10 mouse cellular contexts compared by ENCODE assay signal in genomic region chr4:82891049-82891448, GRCm38 (mm10). TPM values are rescaled to one million over a fixed set of nuclear protein-coding genes. Genes with fewer than 3 reads are reported as not detected.
DNase-seq lines count a peak whose midpoint lies in the region; ATAC-seq lines count a peak whose summit lies in the region.
"Had no signal": no experiment of that assay in that cellular context is flagged by ENCODE, and none has a peak within 500 bp of the region (broad histone marks: within the 10 kb centered on the region; RNA-seq: fewer than 3 reads in every experiment).

No protein-coding gene starts in this region.

- no peaks in the 10 kb centered on the region for H3K9me3 ChIP-seq in embryonic facial prominence, embryonic 15.5 days (replicated peaks)
- H3K9me3 ChIP-seq in limb, embryonic 11.5 days (ENCODE audit: control insufficient read depth, low read length): no peaks in the 10 kb centered on the region
- H3K9me3 ChIP-seq: liver, embryonic 15.5 days; neural tube, embryonic 12.5 days had no signal

- WGBS in embryonic facial prominence, embryonic 15.5 days: 40% methylated on average over 7 of the region's 7 CpGs
- WGBS in limb, embryonic 11.5 days: 39% methylated on average over 7 of the region's 7 CpGs

- H3K4me3 ChIP-seq in embryonic facial prominence, embryonic 15.5 days (replicated peaks): no peak overlapping the region
- no peak overlapping the region for H3K4me3 ChIP-seq in limb, embryonic 11.5 days (ENCODE audit: low read depth, low read length)
- H3K4me3 ChIP-seq: liver, embryonic 15.5 days; neural tube, embryonic 12.5 days had no signal

- no peak overlapping the region for H3K9ac ChIP-seq in embryonic facial prominence, embryonic 15.5 days
- no peak overlapping the region; the same call in 1 of the 2 replicates for H3K9ac ChIP-seq in limb, embryonic 11.5 days (ENCODE audit: low read length)
- H3K9ac ChIP-seq: liver, embryonic 15.5 days; neural tube, embryonic 12.5 days had no signal

- H3K4me1 ChIP-seq in embryonic facial prominence, embryonic 15.5 days: peaks cover 27% of the 10 kb centered on the region
- H3K4me1 ChIP-seq in limb, embryonic 11.5 days (ENCODE audit: control insufficient read depth, insufficient read depth, low read length): peaks cover 14% of the 10 kb centered on the region
- H3K4me1 ChIP-seq: liver, embryonic 15.5 days; neural tube, embryonic 12.5 days had no signal

- peak overlapping the region; percentile 13; the same call in 1 of the 2 replicates for H3K4me2 ChIP-seq in embryonic facial prominence, embryonic 15.5 days (replicated peaks)
- H3K4me2 ChIP-seq in limb, embryonic 11.5 days (ENCODE audit: low read depth, severe bottlenecking): peak overlapping the region; percentile 12; the same call in 1 of the 2 replicates
- H3K4me2 ChIP-seq: liver, embryonic 15.5 days; neural tube, embryonic 12.5 days had no signal

- DNase-seq in kidney, postnatal 10 days: peak; percentile 14
- no peak for DNase-seq in kidney, adult 11 months
- DNase-seq in embryo, embryonic 11 days: peak; percentile 71
- DNase-seq in limb, embryonic 11.5 days (ENCODE audit: low spot score): peak; percentile 67
- no peak for DNase-seq in T-cell, adult 2 months (ENCODE audit: low spot score)
- DNase-seq in adrenal gland, postnatal 25 days: no peak
- DNase-seq: cerebellum, adult 18-20 months had no signal

- ATAC-seq in embryonic facial prominence, embryonic 15.5 days (ENCODE audit: insufficient number of reproducible peaks, low FRiP score, low TSS enrichment, low read depth): peak; percentile 91
- ATAC-seq in limb, embryonic 11.5 days (ENCODE audit: insufficient number of reproducible peaks, low FRiP score, low TSS enrichment, low read depth): peak; percentile 75

- no peaks in the 10 kb centered on the region for H3K36me3 ChIP-seq in embryonic facial prominence, embryonic 15.5 days
- H3K36me3 ChIP-seq in limb, embryonic 11.5 days (ENCODE audit: control insufficient read depth, insufficient read depth, low read length): no peaks in the 10 kb centered on the region
- H3K36me3 ChIP-seq: liver, embryonic 15.5 days; neural tube, embryonic 12.5 days had no signal

- H3K27ac ChIP-seq in embryonic facial prominence, embryonic 15.5 days (replicated peaks): peak overlapping the region; percentile 86
- H3K27ac ChIP-seq in limb, embryonic 11.5 days (replicated peaks; ENCODE audit: low read depth, low read length): peak overlapping the region; percentile 87
- H3K27ac ChIP-seq: liver, embryonic 15.5 days; neural tube, embryonic 12.5 days had no signal

- H3K27me3 ChIP-seq in embryonic facial prominence, embryonic 15.5 days: no peaks in the 10 kb centered on the region
- H3K27me3 ChIP-seq in limb, embryonic 11.5 days (ENCODE audit: control insufficient read depth, insufficient read depth, low read length): no peaks in the 10 kb centered on the region
- H3K27me3 ChIP-seq: liver, embryonic 15.5 days; neural tube, embryonic 12.5 days had no signal

RNA-seq across cellular contexts. Expression of gene Cer1, which starts 6.1 kb away (rescaled TPM):
- 0.27 and 0.68 TPM in 2 replicates for polyA plus RNA-seq in embryonic facial prominence, embryonic 15.5 days (2015; fragmentation: Nextera tagmentation; extraction: Ambion mirVana)
- 0.21 TPM in 1 of 2 replicates, not detected in the other for polyA plus RNA-seq in limb, embryonic 11.5 days (2014; fragmentation: Nextera tagmentation; extraction: Ambion mirVana)
- total RNA-seq in adrenal gland, postnatal 25 days (2021): not detected in 2 replicates
- polyA plus RNA-seq: liver, embryonic 15.5 days had no signal

RNA-seq across cellular contexts. Expression of gene Zdhhc21, which starts 31.3 kb away (rescaled TPM):
- polyA plus RNA-seq in embryonic facial prominence, embryonic 15.5 days (2015; fragmentation: Nextera tagmentation; extraction: Ambion mirVana): 13.9 and 15.2 TPM in 2 replicates
- polyA plus RNA-seq in limb, embryonic 11.5 days (2014; fragmentation: Nextera tagmentation; extraction: Ambion mirVana): 10.1 and 11.4 TPM in 2 replicates
- total RNA-seq in adrenal gland, postnatal 25 days (2021): 20.1 and 22.4 TPM in 2 replicates

Comparison
In these comparisons a context has a peak if more than half of its experiments do, and no peak if none do; other contexts are left out.
1. DNase-seq: peak in kidney, postnatal 10 days (single experiment), embryo, embryonic 11 days (single experiment) and limb, embryonic 11.5 days (single experiment); none in kidney, adult 11 months (single experiment), T-cell, adult 2 months (single experiment) and adrenal gland, postnatal 25 days (single experiment).